Mouse (Mus musculus) spleen, postnatal 10 days (tissue): ENCODE measurements at regions not wholly inside any gene's neighbourhood (a gene's known extent, or its start where the extent isn't known, plus 50 kb on each side); places are given as distances from the start of the nearest gene placed in this dataset.
"Not testable (repeated sequence)": the region's sequence is repeated elsewhere in the genome, so short reads cannot be mapped to it uniquely, and the experiment has no call there.

ENCODE experiments used
- DNase-seq, 2 experiments: peaks; one replicate each; pipeline ENCODE4 v3.0.0; 2021 to 2022; ENCODE audit warnings: low spot score in 2 of 2

GRCm38 (mm10) chr1:81637357-81637756 lies 560.6 kb downstream of the Nyap2 start:
- no peak for DNase-seq

DNA sequence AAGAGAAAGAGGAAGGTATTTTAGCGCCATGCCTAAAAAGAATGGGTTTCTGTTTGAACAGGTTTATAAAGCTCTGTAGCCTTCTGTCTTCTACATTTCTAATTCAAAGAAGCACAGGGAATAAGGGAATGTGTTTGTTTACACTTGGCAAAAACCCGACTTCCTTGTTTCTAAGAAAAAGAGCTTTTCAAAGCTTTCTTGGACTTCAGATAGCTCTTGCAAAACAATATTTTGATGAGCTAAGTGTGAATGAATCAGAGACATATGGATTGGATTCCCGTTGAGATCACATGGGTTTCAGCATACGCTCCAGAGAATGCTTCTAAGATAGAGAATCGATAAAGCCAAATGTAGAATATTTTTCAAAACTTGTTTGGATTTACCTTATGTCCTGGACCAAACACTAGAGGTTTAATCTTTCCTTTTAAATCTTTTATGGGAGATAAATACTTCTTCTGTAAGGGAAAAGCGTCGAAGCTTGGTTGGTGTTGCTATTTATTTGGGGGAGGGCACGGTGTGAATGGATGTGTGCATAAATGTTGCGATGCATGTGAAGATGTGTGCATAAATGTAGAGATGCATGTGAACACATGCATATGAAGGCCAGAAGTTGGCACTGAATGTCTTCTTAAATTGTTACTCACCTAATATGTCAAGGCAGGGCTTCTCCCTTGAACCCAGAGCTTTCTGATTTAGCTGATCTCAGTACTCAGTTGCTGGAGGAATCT lies 576.4 kb downstream of the Nyap2 start:
- DNase-seq: no peak

DNA sequence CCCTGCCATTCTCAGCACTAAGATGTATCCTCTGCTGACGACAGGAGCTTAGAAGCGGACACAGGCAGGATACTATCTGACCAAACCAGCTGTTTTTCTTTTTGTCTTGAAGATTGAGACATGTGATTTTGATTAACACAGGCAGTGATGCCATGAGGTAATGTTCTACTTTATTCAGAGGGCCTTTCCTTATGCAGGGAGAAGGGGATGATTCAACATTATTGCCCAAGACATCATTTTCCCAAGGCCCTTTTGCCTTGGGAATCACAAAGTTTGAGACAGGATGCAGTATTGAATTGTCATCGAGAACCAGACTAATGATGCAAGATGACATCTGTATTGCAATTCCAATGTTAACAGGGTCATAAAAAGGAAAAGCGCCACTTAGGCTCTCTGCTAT lies 571.7 kb upstream of the Gm9747 start:
- no peak for DNase-seq

DNA sequence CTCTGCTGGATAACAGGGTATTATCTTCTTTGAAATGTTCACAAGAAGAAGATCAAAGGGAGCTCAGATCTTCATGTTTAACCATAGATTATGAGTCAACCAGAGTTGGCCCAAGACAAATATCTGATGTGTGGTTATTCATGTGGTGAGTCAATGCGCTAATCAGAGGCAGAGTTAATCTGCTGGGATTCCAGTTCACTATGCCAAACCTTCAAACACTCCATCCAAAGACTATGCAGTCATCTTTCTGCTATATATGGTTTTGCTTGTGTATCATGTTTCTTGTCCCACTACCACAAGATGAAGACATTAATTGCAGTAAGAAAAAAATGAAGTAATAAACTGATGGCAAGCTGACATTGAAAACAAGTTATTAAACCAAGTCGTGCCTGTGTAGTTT lies 561.8 kb upstream of the Gm9747 start:
- no peak for DNase-seq

GRCm38 (mm10) chr1:81671725-81672124 lies 561.2 kb upstream of the Gm9747 start:
- no peak for DNase-seq

DNA sequence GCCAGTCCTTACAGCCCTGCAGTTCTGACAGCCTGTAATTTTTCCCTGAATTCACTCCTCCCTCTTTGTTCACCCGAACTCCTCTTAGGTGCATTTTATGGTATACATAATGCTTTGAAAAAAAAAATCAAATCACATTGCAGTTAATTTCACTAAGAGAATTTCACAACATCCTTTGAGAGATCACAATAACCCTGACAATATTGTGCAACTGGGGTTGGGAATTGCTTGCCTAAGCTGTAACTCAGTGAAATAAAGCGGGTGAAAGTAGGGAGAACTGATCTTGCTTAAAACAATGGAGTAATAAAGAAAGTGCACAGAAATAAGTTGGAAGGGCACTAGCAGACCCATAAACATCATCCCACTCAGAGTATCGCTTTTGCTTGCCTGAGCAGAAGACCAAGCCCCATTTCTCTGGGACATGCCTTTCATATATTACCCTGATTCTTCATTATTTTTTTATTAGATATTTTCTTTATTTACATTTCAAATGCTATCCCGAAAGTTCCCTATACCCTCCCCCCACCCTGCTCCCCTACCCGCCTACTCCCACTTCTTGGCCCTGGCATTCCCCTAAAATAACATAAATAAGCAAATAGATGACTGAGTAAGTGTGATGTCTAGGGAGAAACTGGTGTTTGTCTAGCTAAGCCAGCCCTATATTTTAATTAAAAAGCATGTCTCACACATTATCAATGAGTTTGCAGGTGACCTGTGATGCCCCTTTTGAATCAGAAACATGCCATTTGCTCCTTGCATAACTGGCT lies 557.2 kb upstream of the Gm9747 start:
- no peak for DNase-seq

GRCm38 (mm10) chr1:81677768-81678400 lies 555.0 kb upstream of the Gm9747 start:
- no peak for DNase-seq

- no peak for DNase-seq
These were observed 536.8 kb upstream of the Gm9747 start for GRCm38 (mm10) chr1:81696129-81696528.

GRCm38 (mm10) chr1:81709169-81709568 lies 523.7 kb upstream of the Gm9747 start:
- no peak for DNase-seq

GRCm38 (mm10) chr1:81717091-81717490 lies 515.8 kb upstream of the Gm9747 start:
- no peak for DNase-seq

- no peak for DNase-seq
These were observed 514.7 kb upstream of the Gm9747 start for GRCm38 (mm10) chr1:81718233-81718632.

DNA sequence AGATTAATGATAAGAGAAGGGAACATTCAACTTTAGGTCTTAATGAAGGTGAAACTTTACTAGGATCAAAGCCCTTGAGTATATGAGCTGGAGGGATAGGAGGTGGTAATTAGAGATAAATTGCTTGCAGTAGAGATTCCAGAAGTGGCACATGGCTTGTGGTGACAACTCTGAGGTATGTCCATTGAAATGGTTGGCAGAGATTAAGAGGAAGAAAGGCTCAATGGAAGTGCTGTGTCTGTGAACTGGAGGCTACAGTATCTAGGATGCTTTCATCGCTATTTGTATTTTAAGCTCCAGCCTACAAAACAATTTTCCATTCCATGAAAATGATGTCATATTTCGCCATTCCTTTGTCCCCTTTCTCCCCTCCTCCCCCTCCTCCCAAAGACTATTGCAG lies 508.1 kb upstream of the Gm9747 start:
- no peak for DNase-seq

DNA sequence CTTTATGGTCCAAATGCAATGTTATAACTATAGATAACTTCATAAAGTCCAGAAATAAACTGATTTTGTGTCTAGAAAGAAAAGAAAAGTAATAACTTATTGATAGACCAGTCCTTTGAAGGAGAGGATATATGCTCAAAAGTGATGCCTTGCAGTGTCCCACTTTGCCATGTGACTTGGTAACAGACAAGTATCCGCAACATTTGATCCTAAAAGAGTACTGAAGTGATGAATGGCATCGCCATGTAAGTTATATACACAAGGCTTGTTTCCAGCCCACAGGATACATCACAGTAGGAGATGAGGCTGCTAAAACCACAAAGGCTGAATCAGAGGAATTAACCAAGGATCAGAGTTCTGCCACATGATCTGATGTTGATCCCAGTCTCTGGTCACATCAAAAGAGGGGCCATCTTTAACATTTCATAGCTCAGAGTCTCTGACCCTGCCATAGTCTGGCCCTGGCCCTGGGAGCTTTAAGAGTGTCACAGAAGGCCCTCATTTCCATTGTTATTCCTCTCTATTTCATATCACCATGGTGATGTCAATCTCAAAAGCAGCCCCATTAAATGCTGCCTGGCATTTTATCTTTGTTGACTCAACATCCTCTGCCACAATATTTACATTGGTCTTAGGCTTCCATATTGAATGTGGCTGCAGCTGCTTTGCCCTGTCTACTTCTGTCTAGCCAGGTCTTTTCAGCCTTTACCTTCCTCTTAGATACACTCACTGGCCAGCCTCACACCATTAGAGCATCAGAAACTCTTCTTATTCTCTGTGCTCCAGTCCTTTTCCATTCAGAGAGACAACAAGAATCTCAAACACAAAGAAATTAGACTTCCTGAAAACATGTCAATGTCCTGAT lies 506.4 kb upstream of the Gm9747 start:
- no peak for DNase-seq

- no peak for DNase-seq
These were observed 495.6 kb upstream of the Gm9747 start for GRCm38 (mm10) chr1:81737111-81737833.

GRCm38 (mm10) chr1:81738384-81738783 lies 494.5 kb upstream of the Gm9747 start:
- DNase-seq: no peak

- DNase-seq: no peak
These were observed 493.5 kb upstream of the Gm9747 start for GRCm38 (mm10) chr1:81739392-81739791.

DNA sequence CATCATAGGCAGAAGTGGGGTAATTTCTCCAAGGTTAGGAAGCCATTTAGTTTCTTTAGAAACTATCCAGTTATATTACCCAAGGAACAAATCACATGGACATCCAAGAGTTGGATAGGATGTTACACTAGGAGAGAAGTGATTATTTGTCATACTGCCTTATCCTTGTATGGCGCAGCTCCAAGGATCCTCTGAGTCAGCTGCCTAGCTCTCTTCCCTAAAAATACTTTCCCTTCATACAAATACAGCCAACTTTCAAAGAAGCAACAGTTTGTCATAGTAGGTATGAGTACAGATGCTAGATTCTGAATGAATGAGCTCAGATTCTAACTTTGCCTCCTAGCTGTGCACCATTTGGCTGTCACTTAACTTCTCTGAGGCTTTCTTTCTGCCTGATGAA lies 492.9 kb upstream of the Gm9747 start:
- no peak for DNase-seq

GRCm38 (mm10) chr1:81741882-81742281 lies 491.0 kb upstream of the Gm9747 start:
- not testable (repeated sequence) for DNase-seq

DNA sequence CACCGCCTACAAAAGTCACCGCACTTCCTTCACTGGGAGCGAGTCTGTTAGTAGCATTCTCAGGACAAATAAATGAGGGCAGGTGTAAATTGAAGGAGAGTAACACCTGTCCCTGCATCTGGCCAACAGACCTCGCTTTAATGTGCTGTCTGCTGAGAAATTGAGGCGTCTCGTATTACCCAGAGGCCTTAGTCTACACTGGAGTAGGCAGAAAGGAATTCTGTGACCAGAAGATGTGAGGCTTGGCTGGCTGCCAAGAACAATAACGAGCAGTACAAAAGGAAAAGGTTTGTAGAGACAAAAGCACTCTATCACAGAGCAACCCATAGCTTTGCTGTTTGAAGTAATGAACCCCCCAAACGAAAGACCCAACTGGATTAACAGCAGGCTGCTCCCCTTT lies 488.4 kb upstream of the Gm9747 start:
- DNase-seq: no peak

DNA sequence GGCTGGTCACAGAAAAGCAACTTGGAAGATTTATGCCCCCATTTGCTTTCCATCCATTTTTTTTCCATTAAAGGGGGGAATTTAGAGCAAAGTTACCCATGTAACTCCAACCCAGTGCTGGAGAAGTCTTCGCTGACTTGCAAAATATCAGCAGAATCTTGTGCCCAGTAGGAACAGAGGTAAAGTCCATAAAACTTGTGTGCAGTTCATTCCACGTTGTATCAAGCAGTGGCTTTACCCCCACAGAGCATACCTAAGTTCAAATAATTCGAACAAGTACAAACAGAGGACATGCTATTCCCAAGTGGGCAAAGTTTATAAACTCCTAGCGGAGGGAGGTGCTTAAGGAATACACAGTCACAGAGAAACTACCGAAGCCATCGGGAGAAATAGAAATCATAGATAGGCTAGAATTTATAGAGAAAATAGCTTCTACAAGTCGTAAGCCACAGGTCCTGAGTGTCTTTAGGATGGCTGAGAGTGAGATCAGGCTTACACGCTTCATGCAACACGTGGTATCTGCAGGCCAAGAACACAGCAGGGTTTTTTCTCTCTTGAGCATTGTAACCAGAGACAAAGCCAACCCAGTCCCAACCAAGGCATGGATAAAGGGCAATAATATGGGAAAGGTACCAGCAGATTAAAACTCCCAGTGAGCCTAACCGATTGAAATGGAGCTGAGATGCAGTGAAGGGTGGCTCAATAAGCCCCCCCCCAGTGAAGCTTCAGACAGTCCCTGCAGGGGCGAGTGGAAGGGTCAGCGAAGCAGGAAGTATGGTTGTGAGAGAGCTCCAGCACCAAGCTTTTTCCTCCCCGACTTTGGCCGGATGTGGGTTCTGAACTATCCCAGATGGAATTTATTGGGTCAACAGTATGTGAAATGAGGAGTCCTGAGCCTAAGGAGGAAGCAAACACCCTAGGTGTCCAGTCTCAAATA lies 487.6 kb upstream of the Gm9747 start:
- no peak for DNase-seq
